Mouse (Mus musculus) liver, embryonic 14.5 days (tissue): ENCODE measurements around the gene Slc34a3. TPM values are rescaled to one million over a fixed set of nuclear protein-coding genes. Genes with fewer than 3 reads are reported as not detected.

ENCODE experiments used
- ATAC-seq: fragments of 200-750 bp; cut with Nextera tagmentation; 2 replicates; pipeline ENCODE4 v1.8.0; 2017; ENCODE audit warnings: moderate number of reproducible peaks, mild to moderate bottlenecking, moderate library complexity; ENCODE audit not compliant: insufficient read depth
- DNase-seq, 3 experiments: peaks; one replicate each; pipeline ENCODE4 v3.0.0-alpha.2; 2012 to 2013; ENCODE audit warnings: low read depth in 3 of 3, low spot score in 3 of 3
- H3K27ac ChIP-seq: fragments of 300-500 bp; sonication (generic); 2 replicates; pipeline ENCODE4 v1.5.1; 2014; ENCODE audit warnings: moderate library complexity, mild to moderate bottlenecking, control low read depth, inconsistent platforms
- H3K27me3 ChIP-seq: fragments of 300-500 bp; sonication (generic); 2 replicates; pipeline ENCODE4 v1.6.1; 2014; ENCODE audit warnings: mild to moderate bottlenecking, low read length, moderate library complexity; ENCODE audit not compliant: control insufficient read depth, insufficient read depth
- H3K36me3 ChIP-seq: fragments of 300-500 bp; sonication (generic); replicated peaks from 2 replicates; pipeline ENCODE4 v1.6.1; 2014; ENCODE audit warnings: low read depth; ENCODE audit not compliant: control insufficient read depth, insufficient read depth
- H3K4me1 ChIP-seq, 2 experiments: fragments of 200-500 bp in 1 of 2; fragments of 300-500 bp in 1 of 2; sonication (generic) in 1 of 2; replicated peaks; 2 replicates each; pipeline ENCODE4 v1.6.1; 2012 to 2014; ENCODE audit warnings: antibody characterized with exemption in 1 of 2, inconsistent platforms in 1 of 2, low read length in 1 of 2; ENCODE audit not compliant: control insufficient read depth in 2 of 2, insufficient read depth in 2 of 2
- H3K4me2 ChIP-seq: fragments of 300-500 bp; sonication (generic); 2 replicates; pipeline ENCODE4 v1.6.1; 2014; ENCODE audit warnings: low read depth, mild to moderate bottlenecking, control low read depth, moderate library complexity
- H3K4me3 ChIP-seq, 2 experiments: fragments of 200-500 bp in 1 of 2; fragments of 300-500 bp in 1 of 2; sonication (generic) in 1 of 2; 2 replicates each; pipeline ENCODE4 v1.5.1; 2012 to 2014; ENCODE audit warnings: low read depth in 2 of 2, low read length in 2 of 2, mild to moderate bottlenecking in 2 of 2, control low read depth in 1 of 2, inconsistent platforms in 1 of 2, moderate library complexity in 1 of 2; ENCODE audit not compliant: insufficient read depth in 1 of 2
- H3K9ac ChIP-seq: fragments of 300-500 bp; sonication (generic); replicated peaks from 2 replicates; pipeline ENCODE4 v1.6.1; 2014; ENCODE audit warnings: mild to moderate bottlenecking, control low read depth, moderate library complexity
- H3K9me3 ChIP-seq: fragments of 300-500 bp; sonication (generic); 2 replicates; pipeline ENCODE4 v1.6.1; 2016; ENCODE audit warnings: low read length, mixed read lengths; ENCODE audit not compliant: control insufficient read depth
- CTCF ChIP-seq: IDR thresholded peaks from 2 replicates; pipeline ENCODE4 v1.5.1; 2016; ENCODE audit warnings: antibody characterized with exemption, low read depth, control low read depth
- EP300 ChIP-seq: IDR thresholded peaks from 2 replicates; pipeline ENCODE4 v1.6.1; 2016; ENCODE audit warnings: antibody characterized with exemption, low read depth
- WGBS: fragments of 180-500 bp; shearing (Covaris S2); extraction: QIAGEN DNeasy Blood & Tissue Kit; methylation state at CpG from one replicate; pipeline ENCODE4 v1.1.7; 2014; ENCODE audit not compliant: insufficient replicate concordance; 5-methylcytosine and 5-hydroxymethylcytosine counted together
- polyA plus RNA-seq, 2 experiments: library from polyadenylated mRNA; depleted of rRNA in 1 of 2; stranded (reverse) in 1 of 2; unstranded in 1 of 2; fragments of >200 nt; fragmentation: Nextera tagmentation in 1 of 2; extraction: Ambion mirVana in 1 of 2; gene quantifications; 2 replicates each; pipeline versions ENCODE4 v1.2.1 to v1.2.3; 2012 to 2014

Slc34a3 gene
- polyA plus RNA-seq, 2 experiments: 0.01 TPM; not detected in 1

DNA sequence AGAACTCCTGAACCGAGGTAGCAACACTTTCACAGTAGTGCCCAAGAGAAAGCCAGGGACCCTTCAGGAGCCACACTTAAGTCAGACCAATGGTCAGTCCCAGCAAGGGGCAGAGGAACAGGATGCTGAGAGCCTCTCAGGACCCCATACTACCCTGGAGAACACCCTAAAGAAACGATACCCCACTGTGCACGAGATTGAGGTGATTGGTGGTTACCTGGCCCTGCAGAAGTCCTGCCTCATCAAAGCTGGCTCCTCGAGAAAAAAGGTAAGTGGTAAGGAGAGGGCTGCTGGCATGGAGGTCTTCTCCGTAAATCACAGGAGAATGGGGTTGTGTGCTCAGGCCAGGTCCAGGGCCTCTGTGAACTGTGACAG lies 30.1 kb upstream of the Slc34a3 start:
- no peak overlapping the region for H3K27ac ChIP-seq
- WGBS: 63% methylated on average over 5 of the region's 5 CpGs
- ATAC-seq: no peak

DNA sequence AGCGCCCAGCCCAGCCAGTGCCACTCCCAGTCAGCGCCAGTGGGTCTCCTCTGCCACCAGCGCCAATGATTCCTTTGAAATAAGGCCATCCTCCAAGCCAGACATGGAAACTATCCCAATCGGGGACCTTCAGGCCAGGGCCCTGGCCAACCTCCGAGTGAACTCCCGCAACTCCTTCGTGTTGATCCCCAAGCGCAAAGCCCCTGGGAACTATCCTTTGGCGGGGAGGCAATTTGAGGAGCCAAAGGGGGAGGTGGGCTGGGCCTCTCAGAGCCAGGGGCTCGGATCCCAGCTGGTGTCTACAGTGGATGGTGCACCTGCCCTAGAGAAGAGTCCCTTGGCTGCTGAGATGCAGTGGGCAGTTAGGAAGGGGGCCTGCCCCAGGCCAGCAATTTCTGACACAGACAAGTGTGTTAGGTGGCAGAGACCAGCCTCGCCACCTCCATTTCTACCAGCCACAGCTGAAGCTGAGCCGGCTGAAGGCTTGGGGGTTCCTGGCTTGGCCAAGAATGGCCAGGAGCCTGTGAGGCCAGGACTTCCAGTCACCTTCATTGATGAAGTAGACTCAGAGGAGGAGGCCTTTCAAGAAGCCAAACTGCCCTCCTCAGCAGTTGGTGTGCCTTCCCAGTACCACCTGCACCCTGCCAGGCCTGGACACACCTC lies 29.6 kb upstream of the Slc34a3 start:
- H3K4me1 ChIP-seq: peaks cover 13 to 35% of the 10 kb centered on the region in 2 experiments
- H3K27ac ChIP-seq: no peak overlapping the region
- 30% methylated on average over 12 of the region's 12 CpGs for WGBS
- TF ChIP-seq EP300: no peak
- TF ChIP-seq CTCF: no peak
- DNase-seq (no peak), ATAC-seq (no peak)
- H3K36me3 ChIP-seq: no peaks in the 10 kb centered on the region
- no peaks in the 10 kb centered on the region for H3K27me3 ChIP-seq
- H3K4me3 ChIP-seq: peak overlapping the region; percentile 53 to 81
- H3K4me2 ChIP-seq: peak overlapping the region; percentile 99
- peak overlapping the region; percentile 76 for H3K9ac ChIP-seq
- no peaks in the 10 kb centered on the region for H3K9me3 ChIP-seq

More for the DNA sequence above, 30.1 kb upstream of the Slc34a3 start:
- Histone ChIP-seq H3K4me1 (peaks cover 13 to 35% of the 10 kb centered on the region in 2 experiments), H3K27me3 (no peaks in the 10 kb centered on the region), H3K9ac (no peak overlapping the region), H3K4me3 (no peak overlapping the region), H3K36me3 (peaks cover 4% of the 10 kb centered on the region; the same call in 1 of the 2 replicates), H3K4me2 (peak overlapping the region; percentile 99), H3K9me3 (no peaks in the 10 kb centered on the region)
- DNase-seq: no peak
- TF ChIP-seq CTCF (no peak), EP300 (no peak)

DNA sequence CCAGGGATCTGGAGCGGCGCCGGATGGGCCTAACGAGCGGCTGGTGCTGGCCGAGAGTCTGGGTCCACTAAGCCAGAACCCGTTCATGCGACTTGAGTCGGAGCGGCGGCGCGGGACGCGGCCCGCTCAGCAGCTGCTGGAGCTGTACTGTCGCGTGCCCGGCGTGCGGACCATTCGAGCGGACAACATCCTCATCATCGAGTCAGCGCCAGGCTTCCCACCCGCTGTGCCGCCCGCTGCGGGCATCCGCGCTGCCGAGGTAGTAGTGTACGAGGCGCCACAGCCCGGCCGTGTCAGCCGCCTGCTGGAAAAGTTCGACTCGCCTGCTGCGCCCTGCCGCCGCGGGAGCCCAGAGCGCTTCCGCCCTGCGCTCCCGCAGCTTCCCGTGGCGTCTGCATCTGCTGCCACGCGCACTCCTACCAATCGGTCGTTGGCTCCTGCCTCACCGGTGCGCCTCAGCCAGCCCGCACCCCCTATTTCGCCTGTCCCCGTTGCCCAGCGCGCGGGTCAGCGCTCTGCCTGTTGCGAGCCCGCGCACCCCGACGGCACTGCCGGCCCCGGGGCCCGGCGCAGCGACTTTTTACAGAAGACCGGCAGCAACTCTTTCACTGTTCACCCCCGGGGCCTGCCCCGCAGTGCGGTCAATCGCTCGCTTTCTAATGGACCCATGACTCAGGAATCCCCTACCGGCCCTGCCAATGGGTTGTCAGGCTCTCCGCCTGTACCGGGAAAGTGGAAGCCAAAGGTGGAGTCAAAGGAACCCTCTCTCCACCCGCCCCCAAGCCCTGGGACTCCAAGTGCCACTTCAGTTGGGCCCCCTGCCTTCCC lies 28.8 kb upstream of the Slc34a3 start:
- no peaks in the 10 kb centered on the region for H3K36me3 ChIP-seq
- peak overlapping the region; percentile 99 for H3K4me2 ChIP-seq
- ATAC-seq (peak; percentile 38), DNase-seq (no peak)
- peak overlapping the region; percentile 76 for H3K9ac ChIP-seq
- no peaks in the 10 kb centered on the region for H3K27me3 ChIP-seq
- peaks cover 13 to 35% of the 10 kb centered on the region in 2 experiments for H3K4me1 ChIP-seq
- H3K4me3 ChIP-seq: peak overlapping the region; percentile 53 to 81
- TF ChIP-seq EP300: no peak
- 0 out of 2 replicates have a peak, but pooled peaks have one; percentile 8 for TF ChIP-seq CTCF
- WGBS: under 1% methylated on average over 80 of the region's 82 CpGs
- H3K27ac ChIP-seq: no peak overlapping the region; the same call in 1 of the 2 replicates
- H3K9me3 ChIP-seq: no peaks in the 10 kb centered on the region

DNA sequence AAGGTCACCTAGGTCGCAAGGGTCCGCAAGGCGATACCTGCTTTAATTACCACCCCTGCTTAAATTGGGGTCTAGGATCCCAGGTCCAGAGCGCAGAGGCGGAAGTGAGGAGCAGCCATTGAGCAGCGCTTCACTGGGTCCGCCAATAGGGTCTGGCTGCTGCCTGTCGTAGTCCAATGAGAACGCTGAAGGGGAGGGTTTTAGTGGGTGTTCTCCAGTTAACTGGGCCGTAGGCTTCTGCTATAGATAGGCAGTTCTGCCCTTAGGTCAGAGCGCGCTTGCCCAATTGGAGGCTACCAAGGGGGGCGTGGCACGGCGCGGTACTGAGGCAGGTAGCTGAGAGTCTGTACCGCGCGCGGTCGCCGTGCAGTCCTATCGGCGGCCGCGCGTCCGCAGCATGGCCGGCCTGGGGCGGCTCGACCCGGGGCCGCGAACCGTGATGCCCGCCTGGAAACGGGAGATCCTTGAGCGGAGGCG lies 28.2 kb upstream of the Slc34a3 start, which contains the start of gene Tprn:
TSS of gene Tprn (plus strand) at position 328 of the 477 bp plus-strand sequence.
- 0% methylated on average over 39 of the region's 39 CpGs for WGBS
- DNase-seq (peak; percentile 97 to 98 (median 97)), ATAC-seq (peak; percentile 100)
- no peak for TF ChIP-seq CTCF
- no peak for TF ChIP-seq EP300
- Histone ChIP-seq H3K4me1 (peaks cover 12 to 32% of the 10 kb centered on the region in 2 experiments), H3K36me3 (no peaks in the 10 kb centered on the region), H3K27me3 (no peaks in the 10 kb centered on the region), H3K9ac (peak within 1 kb of the TSS; percentile 76), H3K27ac (peak within 1 kb of the TSS; percentile 43; the same call in 1 of the 2 replicates), H3K4me3 (peak within 1 kb of the TSS; percentile 80 to 81), H3K4me2 (peak within 1 kb of the TSS; percentile 99), H3K9me3 (no peaks in the 10 kb centered on the region)

DNA sequence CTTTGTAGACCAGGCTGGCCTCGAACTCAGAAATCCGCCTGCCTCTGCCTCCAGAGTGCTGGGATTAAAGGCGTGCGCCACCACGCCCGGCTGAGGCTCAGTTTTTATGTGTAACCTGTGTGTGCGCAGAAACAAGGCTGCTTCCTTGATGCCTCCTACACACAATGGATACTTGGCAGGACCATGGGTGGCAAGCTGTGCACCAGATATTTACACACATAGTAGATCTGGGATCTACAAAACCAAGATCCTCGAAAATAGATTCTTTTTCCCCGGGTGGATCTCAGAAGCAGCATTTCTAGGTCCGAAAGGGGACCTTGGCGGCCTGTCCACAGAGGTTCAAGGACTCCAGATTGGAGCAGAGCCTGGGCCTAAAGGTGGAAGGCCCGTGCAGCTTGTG lies 27.7 kb upstream of the Slc34a3 start:
- ATAC-seq (peak; percentile 5), DNase-seq (no peak)
- Histone ChIP-seq H3K9ac (peak overlapping the region; percentile 60), H3K4me2 (peak overlapping the region; percentile 99), H3K4me3 (peak overlapping the region; percentile 80 to 81), H3K4me1 (peaks cover 10 to 28% of the 10 kb centered on the region in 2 experiments), H3K27me3 (no peaks in the 10 kb centered on the region), H3K9me3 (no peaks in the 10 kb centered on the region), H3K27ac (peak overlapping the region; percentile 43; the same call in 1 of the 2 replicates), H3K36me3 (no peaks in the 10 kb centered on the region)
- WGBS: 36% methylated on average over 12 of the region's 12 CpGs
- TF ChIP-seq CTCF: no peak
- TF ChIP-seq EP300: no peak
